Mouse (Mus musculus): ENCODE data around the gene Senp1. TPM values are rescaled to one million over a fixed set of nuclear protein-coding genes. Genes with fewer than 3 reads are reported as not detected.

Senp1 gene
- polyA plus RNA-seq, 1 experiment from 2014 or later = 22.1 TPM

DNA sequence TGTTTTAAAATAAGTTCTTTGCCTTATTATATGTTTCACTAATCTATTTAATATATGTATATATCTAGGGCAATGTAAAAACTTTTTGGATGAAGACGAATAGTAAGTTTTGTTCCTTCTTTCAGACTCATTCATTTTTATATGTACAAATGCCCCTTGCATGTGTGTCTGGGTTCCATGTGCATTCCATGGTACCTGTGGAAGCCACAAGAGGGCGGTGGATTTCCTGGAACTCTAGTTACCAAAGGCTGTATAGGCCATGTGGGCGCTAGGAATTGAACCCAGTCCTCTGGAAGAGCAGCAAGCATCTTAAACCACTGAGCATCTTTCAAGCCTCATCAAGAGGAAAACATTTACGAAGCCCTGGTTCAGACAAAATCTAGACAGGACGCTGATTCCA is 49.2 kb downstream of the Senp1 start:
- no peaks in the 10 kb centered on the region for H3K27me3 ChIP-seq (ENCODE audit: control insufficient read depth, insufficient read depth, low read length)
- H3K4me2 ChIP-seq (ENCODE audit: low read depth, low read length) = no peak overlapping the region
- H3K4me3 ChIP-seq (ENCODE audit: low read depth, low read length) = no peak overlapping the region
- 93% methylated on average over 5 of the region's 5 CpGs for whole genome bisulfite sequencing
- no peaks in the 10 kb centered on the region for H3K4me1 ChIP-seq (ENCODE audit: control insufficient read depth, insufficient read depth, low read length)
- H3K36me3 ChIP-seq (ENCODE audit: control insufficient read depth, insufficient read depth, low read length) = peaks cover 55% of the 10 kb centered on the region
- no peak overlapping the region for H3K27ac ChIP-seq (ENCODE audit: low read depth, low read length)
- no peak for ATAC-seq (ENCODE audit: low read depth)
- H3K9me3 ChIP-seq (ENCODE audit: control insufficient read depth, low read length) = no peaks in the 10 kb centered on the region
- H3K9ac ChIP-seq (replicated peaks; ENCODE audit: low read depth, low read length) = no peak overlapping the region

DNA sequence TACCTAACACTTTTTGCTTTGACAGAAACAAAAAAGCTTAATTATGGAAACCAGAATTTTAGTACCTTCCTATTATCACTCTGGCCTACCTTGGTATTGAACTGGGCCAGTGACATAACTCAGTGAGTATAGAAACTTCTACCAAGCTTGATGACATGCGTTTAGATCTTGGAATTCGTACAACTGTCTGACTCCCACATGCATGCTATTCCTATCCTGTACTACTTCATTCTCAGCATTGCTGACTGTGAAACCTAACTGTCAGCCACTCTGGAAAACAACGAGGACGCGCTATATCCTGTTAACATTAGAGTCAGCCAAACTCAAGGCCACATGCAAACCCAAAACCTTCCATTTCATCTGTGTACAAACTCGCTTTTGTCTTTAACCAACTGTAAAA is 49.6 kb downstream of the Senp1 start:
- no peak overlapping the region for H3K4me2 ChIP-seq (ENCODE audit: low read depth, low read length)
- H3K4me1 ChIP-seq (ENCODE audit: control insufficient read depth, insufficient read depth, low read length) = no peaks in the 10 kb centered on the region
- no peaks in the 10 kb centered on the region for H3K9me3 ChIP-seq (ENCODE audit: control insufficient read depth, low read length)
- no peak for ATAC-seq (ENCODE audit: low read depth)
- H3K4me3 ChIP-seq (ENCODE audit: low read depth, low read length) = no peak overlapping the region
- no peak overlapping the region for H3K9ac ChIP-seq (replicated peaks; ENCODE audit: low read depth, low read length)
- H3K36me3 ChIP-seq (ENCODE audit: control insufficient read depth, insufficient read depth, low read length) = peaks cover 56% of the 10 kb centered on the region
- 96% methylated on average over 6 of the region's 6 CpGs for WGBS
- no peaks in the 10 kb centered on the region for H3K27me3 ChIP-seq (ENCODE audit: control insufficient read depth, insufficient read depth, low read length)
- no peak overlapping the region for H3K27ac ChIP-seq (ENCODE audit: low read depth, low read length)

DNA sequence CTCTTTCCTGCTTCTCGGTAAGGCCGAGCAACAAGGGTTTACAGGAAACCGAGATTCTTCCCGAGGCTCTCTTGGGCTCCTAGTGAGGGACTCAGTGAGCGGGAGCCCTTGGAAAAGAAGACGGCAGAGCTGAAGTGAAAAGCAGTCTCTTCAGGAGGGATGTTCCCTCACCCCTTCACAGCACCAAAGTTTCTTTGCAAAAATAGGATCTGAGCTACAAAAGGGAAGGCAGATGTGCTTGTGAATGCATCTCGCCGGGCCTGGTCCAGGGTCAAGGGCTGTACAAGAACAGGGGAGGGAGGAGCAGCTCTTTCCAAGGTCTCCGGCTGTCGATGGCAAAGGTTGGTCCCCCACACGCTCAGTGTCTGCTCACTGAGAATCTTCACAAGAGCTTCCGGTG is 51.0 kb downstream of the Senp1 start:
- WGBS = 94% methylated on average over 12 of the region's 12 CpGs
- no peaks in the 10 kb centered on the region for H3K27me3 ChIP-seq (ENCODE audit: control insufficient read depth, insufficient read depth, low read length)
- H3K4me3 ChIP-seq (ENCODE audit: low read depth, low read length) = no peak overlapping the region
- H3K36me3 ChIP-seq (ENCODE audit: control insufficient read depth, insufficient read depth, low read length) = peaks cover 49% of the 10 kb centered on the region
- H3K9ac ChIP-seq (replicated peaks; ENCODE audit: low read depth, low read length) = no peak overlapping the region
- no peak for ATAC-seq (ENCODE audit: low read depth)
- no peak overlapping the region for H3K27ac ChIP-seq (ENCODE audit: low read depth, low read length)
- no peaks in the 10 kb centered on the region for H3K9me3 ChIP-seq (ENCODE audit: control insufficient read depth, low read length)
- no peak overlapping the region for H3K4me2 ChIP-seq (ENCODE audit: low read depth, low read length)
- no peaks in the 10 kb centered on the region for H3K4me1 ChIP-seq (ENCODE audit: control insufficient read depth, insufficient read depth, low read length)

DNA sequence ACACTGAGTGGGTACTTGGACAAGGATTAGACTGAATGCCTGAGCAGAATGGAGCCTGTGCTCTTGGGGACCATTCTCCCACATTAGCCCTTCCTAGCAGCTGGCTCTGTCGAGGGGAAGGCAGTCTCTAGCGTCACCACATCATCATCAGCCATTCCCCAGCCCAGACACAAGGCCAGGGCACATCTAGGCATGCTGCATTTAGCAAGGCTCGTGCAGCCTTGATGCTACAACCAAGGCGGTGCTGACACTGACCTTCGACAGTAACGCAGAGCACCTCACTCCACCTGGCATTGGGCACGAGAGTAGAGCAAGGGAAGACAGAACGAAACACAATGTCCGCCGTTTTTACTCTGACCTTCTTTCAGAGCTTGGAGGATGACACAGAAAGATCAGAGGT is 53.9 kb downstream of the Senp1 start:
- H3K27me3 ChIP-seq (ENCODE audit: control insufficient read depth, insufficient read depth, low read length) = no peaks in the 10 kb centered on the region
- no peak for ATAC-seq (ENCODE audit: low read depth)
- no peak overlapping the region for H3K4me3 ChIP-seq (ENCODE audit: low read depth, low read length)
- no peak overlapping the region for H3K27ac ChIP-seq (ENCODE audit: low read depth, low read length)
- no peak overlapping the region for H3K9ac ChIP-seq (replicated peaks; ENCODE audit: low read depth, low read length)
- peaks cover 27% of the 10 kb centered on the region; the same call in 1 of the 2 replicates for H3K36me3 ChIP-seq (ENCODE audit: control insufficient read depth, insufficient read depth, low read length)
- WGBS = 90% methylated on average over 10 of the region's 10 CpGs
- no peaks in the 10 kb centered on the region for H3K9me3 ChIP-seq (ENCODE audit: control insufficient read depth, low read length)
- no peak overlapping the region for H3K4me2 ChIP-seq (ENCODE audit: low read depth, low read length)
- no peaks in the 10 kb centered on the region for H3K4me1 ChIP-seq (ENCODE audit: control insufficient read depth, insufficient read depth, low read length)

DNA sequence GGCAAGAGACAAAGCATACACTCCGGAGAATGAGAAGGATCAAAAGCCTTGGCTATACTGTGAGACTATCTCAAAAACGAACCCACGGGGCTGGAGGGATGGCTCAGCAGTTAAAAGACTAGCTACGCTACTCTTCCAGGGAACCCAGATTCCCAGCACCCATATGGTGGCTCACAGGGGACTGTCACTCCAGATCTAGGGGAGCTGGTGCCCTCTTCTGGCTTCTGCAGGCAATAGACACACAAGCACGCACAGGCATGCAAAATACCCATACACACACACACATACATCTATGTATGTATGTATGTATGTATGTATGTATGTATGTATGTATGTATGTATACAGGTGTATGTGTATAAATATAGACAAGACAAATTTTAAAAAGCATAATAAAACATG is 57.0 kb downstream of the Senp1 start:
- no peak overlapping the region for H3K4me3 ChIP-seq (ENCODE audit: low read depth, low read length)
- no peaks in the 10 kb centered on the region for H3K9me3 ChIP-seq (ENCODE audit: control insufficient read depth, low read length)
- H3K27ac ChIP-seq (ENCODE audit: low read depth, low read length) = no peak overlapping the region
- no peaks in the 10 kb centered on the region for H3K27me3 ChIP-seq (ENCODE audit: control insufficient read depth, insufficient read depth, low read length)
- H3K9ac ChIP-seq (replicated peaks; ENCODE audit: low read depth, low read length) = no peak overlapping the region
- H3K4me1 ChIP-seq (ENCODE audit: control insufficient read depth, insufficient read depth, low read length) = no peaks in the 10 kb centered on the region
- H3K4me2 ChIP-seq (ENCODE audit: low read depth, low read length) = no peak overlapping the region
- peaks cover 22% of the 10 kb centered on the region; the same call in 1 of the 2 replicates for H3K36me3 ChIP-seq (ENCODE audit: control insufficient read depth, insufficient read depth, low read length)
- WGBS = 92% methylated on average over 5 of the region's 5 CpGs
- no peak for ATAC-seq (ENCODE audit: low read depth)

DNA sequence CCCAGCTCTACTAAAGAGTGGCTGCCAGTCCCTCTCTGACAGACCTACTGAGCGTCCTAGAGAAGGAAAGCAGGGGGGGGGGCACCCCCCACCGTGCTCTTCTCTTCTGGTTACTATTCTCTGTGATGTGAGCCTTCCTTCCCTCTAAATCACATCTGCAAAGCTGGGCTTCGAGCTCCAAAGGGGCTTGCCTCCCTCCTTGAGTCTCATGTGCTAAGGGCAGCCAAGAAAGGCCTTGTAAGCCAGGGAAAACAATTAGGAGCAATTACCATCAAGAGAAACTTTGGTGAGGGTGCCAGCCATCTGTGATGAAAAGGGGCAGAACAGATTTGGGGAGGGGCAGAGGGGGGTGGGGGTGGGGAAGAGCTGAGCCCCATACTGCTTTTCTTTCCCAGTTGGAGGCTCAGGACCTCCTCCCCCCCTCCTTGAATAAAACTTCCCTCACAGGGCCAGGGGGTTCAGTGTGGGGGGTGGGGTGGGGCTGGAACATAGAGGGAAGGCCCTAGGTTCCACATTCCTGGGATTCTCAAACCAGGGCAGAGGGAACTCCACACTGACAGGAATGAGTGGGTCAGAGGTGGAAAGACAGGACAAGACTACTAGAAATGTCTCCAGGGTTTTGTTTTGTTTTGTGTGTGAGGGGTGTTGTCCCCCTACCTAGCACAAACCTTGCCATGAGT is 58.3 kb downstream of the Senp1 start:
- no peak for ATAC-seq (ENCODE audit: low read depth)
- 4% methylated on average over 3 of the region's 3 CpGs for WGBS
- Histone ChIP-seq H3K36me3 (ENCODE audit: control insufficient read depth, insufficient read depth, low read length) (peaks cover 10% of the 10 kb centered on the region; the same call in 1 of the 2 replicates), H3K27me3 (ENCODE audit: control insufficient read depth, insufficient read depth, low read length) (no peaks in the 10 kb centered on the region), H3K9ac (replicated peaks; ENCODE audit: low read depth, low read length) (no peak overlapping the region), H3K4me1 (ENCODE audit: control insufficient read depth, insufficient read depth, low read length) (no peaks in the 10 kb centered on the region), H3K4me2 (ENCODE audit: low read depth, low read length) (no peak overlapping the region), H3K9me3 (ENCODE audit: control insufficient read depth, low read length) (no peaks in the 10 kb centered on the region), H3K4me3 (ENCODE audit: low read depth, low read length) (no peak overlapping the region), H3K27ac (ENCODE audit: low read depth, low read length) (no peak overlapping the region)

DNA sequence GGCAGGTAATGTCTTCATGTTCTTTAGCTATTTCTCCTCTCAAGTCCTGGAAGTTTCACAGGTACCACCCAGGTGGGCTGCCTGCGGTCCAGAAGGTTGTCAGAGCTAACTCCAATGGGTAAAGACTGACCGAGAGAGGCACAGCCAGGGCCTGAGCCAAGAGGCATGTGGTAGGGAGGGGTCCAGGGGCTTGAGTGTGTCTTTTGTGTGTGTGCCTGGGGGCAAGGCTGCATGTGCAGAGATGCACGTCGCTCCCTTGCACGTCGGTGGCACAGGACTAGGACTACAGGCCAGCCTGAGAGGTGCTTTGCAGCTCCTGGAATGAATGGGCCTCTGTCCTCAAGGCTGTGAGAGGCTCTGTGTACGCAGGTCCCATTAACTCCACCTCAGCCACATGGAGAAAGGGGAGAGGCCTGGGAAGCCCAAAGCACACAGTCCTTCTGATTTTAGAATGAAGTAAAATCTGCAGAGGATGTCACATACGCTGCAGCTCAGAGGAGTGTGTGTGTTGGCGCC is 60.3 kb downstream of the Senp1 start:
- no peak overlapping the region for H3K4me2 ChIP-seq (ENCODE audit: low read depth, low read length)
- H3K27me3 ChIP-seq (ENCODE audit: control insufficient read depth, insufficient read depth, low read length) = no peaks in the 10 kb centered on the region
- no peak overlapping the region for H3K27ac ChIP-seq (ENCODE audit: low read depth, low read length)
- 81% methylated on average over 9 of the region's 9 CpGs for WGBS
- peaks cover 2% of the 10 kb centered on the region; the same call in 1 of the 2 replicates for H3K36me3 ChIP-seq (ENCODE audit: control insufficient read depth, insufficient read depth, low read length)
- H3K4me3 ChIP-seq (ENCODE audit: low read depth, low read length) = no peak overlapping the region
- no peak overlapping the region for H3K9ac ChIP-seq (replicated peaks; ENCODE audit: low read depth, low read length)
- no peak for ATAC-seq (ENCODE audit: low read depth)
- H3K4me1 ChIP-seq (ENCODE audit: control insufficient read depth, insufficient read depth, low read length) = no peaks in the 10 kb centered on the region
- H3K9me3 ChIP-seq (ENCODE audit: control insufficient read depth, low read length) = no peaks in the 10 kb centered on the region

DNA sequence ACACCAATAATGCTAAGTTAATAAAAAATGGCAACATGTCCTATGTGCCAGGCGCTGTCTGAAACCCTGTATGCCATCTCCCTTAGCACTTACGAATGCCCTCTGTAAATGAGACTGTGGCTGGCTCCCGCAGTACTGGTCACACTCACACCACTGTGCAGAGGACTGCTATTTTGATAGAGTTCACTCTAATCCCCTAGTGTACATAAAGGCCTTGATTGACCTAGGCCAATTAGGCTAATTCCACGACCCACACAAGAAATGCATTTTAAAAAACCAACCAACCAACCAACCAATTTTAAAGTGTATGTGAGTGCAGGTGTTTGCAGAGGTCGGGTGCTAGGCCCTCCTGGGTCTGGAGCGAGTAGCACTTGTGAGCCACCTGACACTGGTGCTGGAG is 63.7 kb downstream of the Senp1 start:
- 77% methylated on average over 6 of the region's 6 CpGs for WGBS
- H3K9me3 ChIP-seq (ENCODE audit: control insufficient read depth, low read length) = no peaks in the 10 kb centered on the region

DNA sequence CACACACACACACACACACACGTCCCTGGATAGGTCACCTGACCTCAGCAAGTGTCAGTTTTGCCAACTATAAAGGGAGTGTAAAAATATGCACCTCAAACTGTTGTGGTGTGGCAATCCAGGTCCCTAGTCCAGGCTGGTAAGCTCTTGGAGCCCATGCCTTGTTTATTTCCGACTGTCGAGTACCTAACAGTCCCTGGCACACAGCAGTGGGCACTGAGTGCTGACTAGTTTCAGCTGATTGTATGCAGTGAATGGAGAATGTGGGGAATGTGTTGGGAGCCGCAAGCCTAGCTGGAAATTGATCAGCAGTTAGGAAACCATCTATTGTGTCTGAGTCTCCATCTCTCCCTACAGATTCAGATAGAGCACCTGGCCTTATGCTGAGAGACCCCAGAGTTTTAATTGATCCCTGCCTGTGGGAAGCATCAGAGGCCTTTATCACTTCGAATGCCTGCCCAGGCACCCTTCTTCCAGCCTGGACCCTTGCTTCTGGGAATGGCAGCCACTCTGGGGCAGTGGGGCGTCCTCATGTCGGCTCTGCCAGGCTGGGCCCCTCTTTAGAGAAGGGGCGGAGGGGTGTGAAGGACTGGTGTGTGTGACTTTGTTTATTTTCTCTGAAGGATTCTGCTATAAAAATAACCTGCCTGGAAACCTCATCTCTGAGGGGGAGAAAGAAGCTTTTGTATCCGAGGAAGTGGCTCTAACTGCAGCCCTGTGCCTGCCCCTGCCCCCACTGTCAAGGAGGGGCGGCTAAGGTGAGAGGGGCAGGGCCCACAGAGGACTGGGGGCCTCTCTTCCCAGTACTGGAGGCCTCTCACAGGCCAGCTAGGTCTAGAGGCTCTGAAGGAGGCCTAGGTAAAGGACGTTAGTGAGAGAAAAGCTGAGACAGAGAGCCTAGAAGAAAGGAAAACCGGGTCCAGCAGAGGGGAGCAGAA is 66.3 kb downstream of the Senp1 start:
- no peak overlapping the region for H3K27ac ChIP-seq (ENCODE audit: low read depth, low read length)

More for the DNA sequence above, 63.7 kb downstream of the Senp1 start:
- no peak overlapping the region for H3K4me3 ChIP-seq (ENCODE audit: low read depth, low read length)
- no peak overlapping the region for H3K27ac ChIP-seq (ENCODE audit: low read depth, low read length)
- H3K9ac ChIP-seq (replicated peaks; ENCODE audit: low read depth, low read length) = no peak overlapping the region
- H3K4me1 ChIP-seq (ENCODE audit: control insufficient read depth, insufficient read depth, low read length) = peaks cover 15% of the 10 kb centered on the region
- H3K4me2 ChIP-seq (ENCODE audit: low read depth, low read length) = no peak overlapping the region
- H3K27me3 ChIP-seq (ENCODE audit: control insufficient read depth, insufficient read depth, low read length) = no peaks in the 10 kb centered on the region
- no peaks in the 10 kb centered on the region for H3K36me3 ChIP-seq (ENCODE audit: control insufficient read depth, insufficient read depth, low read length)
- ATAC-seq (ENCODE audit: low read depth) = no peak

More for the DNA sequence above, 66.3 kb downstream of the Senp1 start:
- peaks cover 15% of the 10 kb centered on the region for H3K4me1 ChIP-seq (ENCODE audit: control insufficient read depth, insufficient read depth, low read length)
- H3K4me2 ChIP-seq (ENCODE audit: low read depth, low read length) = no peak overlapping the region
- H3K4me3 ChIP-seq (ENCODE audit: low read depth, low read length) = no peak overlapping the region
- no peaks in the 10 kb centered on the region for H3K36me3 ChIP-seq (ENCODE audit: control insufficient read depth, insufficient read depth, low read length)
- 35% methylated on average over 12 of the region's 12 CpGs for WGBS
- ATAC-seq (ENCODE audit: low read depth) = no peak
- peak overlapping the region; percentile 25; the same call in 1 of the 2 replicates for H3K9ac ChIP-seq (replicated peaks; ENCODE audit: low read depth, low read length)
- no peaks in the 10 kb centered on the region for H3K27me3 ChIP-seq (ENCODE audit: control insufficient read depth, insufficient read depth, low read length)
- H3K9me3 ChIP-seq (ENCODE audit: control insufficient read depth, low read length) = no peaks in the 10 kb centered on the region

Data from neural tube, embryonic 14.5 days (tissue).